Mouse (Mus musculus) myocyte (in vitro differentiated cells): Measurements from ENCODE around the gene Gfod2.

Source experiments
- CEBPB ChIP-seq: IDR thresholded peaks from 2 replicates; pipeline ENCODE4 v1.6.1; 2011; ENCODE audit warnings: mild to moderate bottlenecking, moderate library complexity; ENCODE audit not compliant: poor library complexity, insufficient read depth, severe bottlenecking
- E2F4 ChIP-seq: IDR thresholded peaks from one replicate; pipeline ENCODE4 v1.6.1; 2011; ENCODE audit warnings: mild to moderate bottlenecking, control low read depth, moderate library complexity; ENCODE audit not compliant: insufficient read depth
- MAX ChIP-seq: IDR thresholded peaks from one replicate; pipeline ENCODE4 v1.6.1; 2011; ENCODE audit warnings: low read depth, mild to moderate bottlenecking, control low read depth
- MYOD1 ChIP-seq, 3 experiments: IDR thresholded peaks; one replicate each; pipeline ENCODE4 v1.6.1; 2011; ENCODE audit warnings: control low read depth in 2 of 3, low read depth in 2 of 3, mild to moderate bottlenecking in 2 of 3, moderate library complexity in 1 of 3; ENCODE audit not compliant: insufficient read length in 2 of 3, control insufficient read depth in 1 of 3
- POLR2A ChIP-seq: IDR thresholded peaks from one replicate; pipeline ENCODE4 v1.6.1; 2011; ENCODE audit warnings: low read depth, mild to moderate bottlenecking, control low read depth, moderate library complexity; ENCODE audit not compliant: insufficient read length
- POLR2AphosphoS2 ChIP-seq: IDR thresholded peaks from one replicate; pipeline ENCODE4 v1.6.1; 2011; ENCODE audit warnings: low read depth, control low read depth; ENCODE audit not compliant: insufficient read length
- TCF12 ChIP-seq: IDR thresholded peaks from one replicate; pipeline ENCODE4 v1.6.1; 2011; ENCODE audit warnings: mild to moderate bottlenecking, control low read depth; ENCODE audit not compliant: poor library complexity, insufficient read depth, severe bottlenecking

DNA sequence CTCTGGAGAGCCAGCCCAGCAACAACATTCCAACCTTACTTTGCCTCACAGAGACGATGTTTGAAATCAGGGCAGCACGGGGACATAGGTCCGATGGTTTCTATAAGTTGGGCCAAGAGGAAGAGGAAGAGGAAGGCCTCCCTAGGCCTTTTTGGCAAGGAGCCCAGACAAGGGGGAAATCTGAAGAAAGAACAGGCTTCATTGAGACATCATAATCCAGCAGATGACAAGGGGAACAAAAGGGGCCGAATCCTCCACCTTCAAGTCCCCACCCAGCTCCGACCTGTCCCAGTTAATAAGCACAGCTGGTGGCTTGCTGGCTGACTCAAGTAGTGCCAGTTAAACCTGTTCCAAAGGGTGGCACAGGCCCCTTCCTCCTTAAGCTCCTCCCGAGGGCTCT, 43.4 kb downstream of the Gfod2 start:
- TF ChIP-seq MAX (no peak), POLR2A (no peak), POLR2AphosphoS2 (no peak), MYOD1 (IDR thresholded peaks at IDR 0.05; ENCODE audit: control insufficient read depth in 1 of 3, insufficient read length in 2 of 3, low read depth in 2 of 3) (no peak), CEBPB (no peak), E2F4 (no peak), TCF12 (no peak)
